ENCODE assay signal across 8 mouse cellular contexts in genomic region chr11:61957296-61957813, GRCm38 (mm10). TPM values are rescaled to one million over a fixed set of nuclear protein-coding genes. Genes with fewer than 3 reads are reported as not detected.
DNase-seq lines count a peak whose midpoint lies in the region; ATAC-seq and TF ChIP-seq lines count a peak whose summit lies in the region.

No protein-coding gene starts in this region.

- peak overlapping the region; percentile 51; the same call in 1 of the 2 replicates for H3K27ac ChIP-seq in embryonic facial prominence, embryonic 10.5 days (replicated peaks)
- H3K27ac ChIP-seq in midbrain, embryonic 14.5 days (replicated peaks; ENCODE audit: low read depth, low read length) = no peak overlapping the region

- no peak for TF ChIP-seq CTCF in lung, adult 2 months (IDR thresholded peaks at IDR 0.05; ENCODE audit: insufficient read depth, low read length)

- no peak for TF ChIP-seq POLR2A in lung, adult 2 months (IDR thresholded peaks at IDR 0.05; ENCODE audit: borderline replicate concordance, extremely low read depth, low read depth, low read length)

- no peak; the same call in 1 of the 2 replicates for ATAC-seq in midbrain, embryonic 14.5 days (ENCODE audit: low FRiP score, low TSS enrichment)
- ATAC-seq in granulocyte monocyte progenitor cell, adult 5-6 weeks (replicated peaks; ENCODE audit: poor library complexity, severe bottlenecking) = no peak

- H3K9ac ChIP-seq in midbrain, embryonic 14.5 days (replicated peaks; ENCODE audit: low read length) = peak overlapping the region; percentile 52

- peak overlapping the region; percentile 57 for H3K4me3 ChIP-seq in lung, adult 2 months (replicated peaks; ENCODE audit: extremely low read depth, low read depth, low read length)
- peak overlapping the region; percentile 81 for H3K4me3 ChIP-seq in embryonic facial prominence, embryonic 10.5 days
- H3K4me3 ChIP-seq in midbrain, embryonic 14.5 days (replicated peaks; ENCODE audit: low read depth, low read length) = peak overlapping the region; percentile 66

- H3K4me2 ChIP-seq in midbrain, embryonic 14.5 days (ENCODE audit: low read length) = peak overlapping the region; percentile 100

- H3K27me3 ChIP-seq in embryonic facial prominence, embryonic 10.5 days (replicated peaks; ENCODE audit: low read depth, poor library complexity, severe bottlenecking) = peaks cover 26% of the 10 kb centered on the region
- H3K27me3 ChIP-seq in midbrain, embryonic 14.5 days (ENCODE audit: control insufficient read depth, insufficient read depth, low read length) = 0 out of 2 replicates have a peak, but pooled peaks cover 6% of the 10 kb centered on the region

- no peaks in the 10 kb centered on the region for H3K36me3 ChIP-seq in embryonic facial prominence, embryonic 10.5 days (replicated peaks)
- no peaks in the 10 kb centered on the region for H3K36me3 ChIP-seq in midbrain, embryonic 14.5 days (ENCODE audit: control insufficient read depth, insufficient read depth, low read length)

- H3K9me3 ChIP-seq in embryonic facial prominence, embryonic 10.5 days = no peaks in the 10 kb centered on the region
- H3K9me3 ChIP-seq in midbrain, embryonic 14.5 days (ENCODE audit: control insufficient read depth, low read length) = no peaks in the 10 kb centered on the region

- WGBS in lung, adult 2 months = 6% methylated on average over 25 of the region's 25 CpGs
- WGBS in embryonic facial prominence, embryonic 10.5 days = 5% methylated on average over 25 of the region's 25 CpGs
- WGBS in midbrain, embryonic 14.5 days = 3% methylated on average over 25 of the region's 25 CpGs

- H3K4me1 ChIP-seq in lung, adult 2 months (ENCODE audit: control insufficient read depth, insufficient read depth, low read length) = peaks cover 2% of the 10 kb centered on the region; the same call in 1 of the 2 replicates
- peaks cover 8% of the 10 kb centered on the region for H3K4me1 ChIP-seq in embryonic facial prominence, embryonic 10.5 days
- H3K4me1 ChIP-seq in midbrain, embryonic 14.5 days (ENCODE audit: control insufficient read depth, insufficient read depth, low read length) = no peaks in the 10 kb centered on the region

- DNase-seq in lung, adult 2 months = no peak
- no peak for DNase-seq in lung, postnatal 25 days (ENCODE audit: low spot score)
- DNase-seq in WW6 (ENCODE audit: low read depth, low spot score) = peak; percentile 24
- peak; percentile 17 for DNase-seq in embryonic facial prominence, embryonic 10.5 days (ENCODE audit: low spot score)
- DNase-seq in induced T-regulatory cell, adult 2 months (ENCODE audit: low read depth) = peak; percentile 51
- DNase-seq in midbrain, embryonic 14.5 days = peak; percentile 77
- no peak for DNase-seq in left cerebral cortex, adult 18-20 months (ENCODE audit: low spot score in 2 of 2)

RNA-seq across cellular contexts. Expression of gene Specc1, which starts 0.8 kb away (rescaled TPM):
- polyA plus RNA-seq in lung, adult 2 months (2012; rRNA removed) = 11.7 and 12.2 TPM in 2 replicates
- 14.9 and 15.3 TPM in 2 replicates for polyA plus RNA-seq in embryonic facial prominence, embryonic 10.5 days (2016; fragmentation: Nextera tagmentation; extraction: Ambion mirVana)
- polyA plus RNA-seq in midbrain, embryonic 14.5 days (2014; fragmentation: Nextera tagmentation; extraction: Ambion mirVana) = 9.7 and 16.6 TPM in 2 replicates
- 14.4 and 16.0 TPM in 2 replicates for total RNA-seq in granulocyte monocyte progenitor cell, adult 5-6 weeks (2014; fragmentation: Nextera tagmentation)
- total RNA-seq in granulocyte monocyte progenitor cell, adult 5-6 weeks (2017) = 21.6 and 26.0 TPM in 2 replicates
- total RNA-seq in left cerebral cortex, adult 18-20 months (2021) = 10 to 100 TPM; 72.9 to 77.6 TPM

RNA-seq across cellular contexts. Expression of gene Akap10, which starts 27.3 kb away (rescaled TPM):
- polyA plus RNA-seq in lung, adult 2 months (2012; rRNA removed) = 8.7 and 12.3 TPM in 2 replicates
- polyA plus RNA-seq in embryonic facial prominence, embryonic 10.5 days (2016; fragmentation: Nextera tagmentation; extraction: Ambion mirVana) = 18.6 and 19.1 TPM in 2 replicates
- 11.1 and 16.7 TPM in 2 replicates for polyA plus RNA-seq in midbrain, embryonic 14.5 days (2014; fragmentation: Nextera tagmentation; extraction: Ambion mirVana)
- 36.8 and 52.6 TPM in 2 replicates for total RNA-seq in granulocyte monocyte progenitor cell, adult 5-6 weeks (2014; fragmentation: Nextera tagmentation)
- total RNA-seq in granulocyte monocyte progenitor cell, adult 5-6 weeks (2017) = 37.5 and 42.1 TPM in 2 replicates
- 10 to 100 TPM; 32.2 to 32.7 TPM for total RNA-seq in left cerebral cortex, adult 18-20 months (2021)

Comparison
In these comparisons a context has a peak if more than half of its experiments do, and no peak if none do; other contexts are left out.
1. DNase-seq: peak in WW6 (single experiment), embryonic facial prominence, embryonic 10.5 days (single experiment), induced T-regulatory cell, adult 2 months (single experiment) and midbrain, embryonic 14.5 days (single experiment); none in lung, adult 2 months (single experiment), lung, postnatal 25 days (single experiment) and left cerebral cortex, adult 18-20 months (0 of 2).
2. Peak in every context shown above with its lines, with median percentiles within 50 percentile points of each other: H3K4me3 ChIP-seq.